Mouse (Mus musculus) intestine, embryonic 14.5 days (tissue): ENCODE measurements around the gene Tppp3. TPM values are rescaled to one million over a fixed set of nuclear protein-coding genes. Genes with fewer than 3 reads are reported as not detected.

Experiments used
- ATAC-seq: fragments of 200-750 bp; cut with Nextera tagmentation; replicated peaks from 2 replicates; pipeline ENCODE4 v1.8.0; 2017; ENCODE audit warnings: low read depth, moderate number of reproducible peaks, moderate TSS enrichment, moderate library complexity; ENCODE audit not compliant: low FRiP score, low TSS enrichment
- DNase-seq: peaks from one replicate; pipeline ENCODE4 v3.0.0-alpha.2; 2018; ENCODE audit warnings: low spot score
- H3K27ac ChIP-seq: fragments of 300-500 bp; sonication (generic); 2 replicates; pipeline ENCODE4 v1.5.1; 2014; ENCODE audit warnings: low read depth, mild to moderate bottlenecking, control low read depth
- H3K27me3 ChIP-seq: fragments of 300-500 bp; sonication (generic); replicated peaks from 2 replicates; pipeline ENCODE4 v1.6.1; 2014; ENCODE audit warnings: low read length, control low read depth; ENCODE audit not compliant: control insufficient read depth, insufficient read depth
- H3K36me3 ChIP-seq: fragments of 300-500 bp; sonication (generic); 2 replicates; pipeline ENCODE4 v1.6.1; 2014; ENCODE audit warnings: low read length, control low read depth; ENCODE audit not compliant: control insufficient read depth, insufficient read depth
- H3K4me1 ChIP-seq: fragments of 300-500 bp; sonication (generic); replicated peaks from 2 replicates; pipeline ENCODE4 v1.6.1; 2014; ENCODE audit warnings: low read length, control low read depth, mixed read lengths; ENCODE audit not compliant: control insufficient read depth, insufficient read depth
- H3K4me2 ChIP-seq: fragments of 300-500 bp; sonication (generic); 2 replicates; pipeline ENCODE4 v1.6.1; 2014; ENCODE audit warnings: low read length
- H3K4me3 ChIP-seq: fragments of 300-500 bp; sonication (generic); 2 replicates; pipeline ENCODE4 v1.5.1; 2014; ENCODE audit warnings: low read depth, low read length, control low read depth, mixed read lengths
- H3K9ac ChIP-seq: fragments of 300-500 bp; sonication (generic); 2 replicates; pipeline ENCODE4 v1.6.1; 2014; ENCODE audit warnings: mild to moderate bottlenecking, low read length
- H3K9me3 ChIP-seq: fragments of 300-500 bp; sonication (generic); 2 replicates; pipeline ENCODE4 v1.6.1; 2016; ENCODE audit warnings: low read length, control low read depth; ENCODE audit not compliant: control insufficient read depth
- WGBS: fragments of 180-500 bp; shearing (Covaris S2); extraction: QIAGEN DNeasy Blood & Tissue Kit; methylation state at CpG from one replicate; pipeline ENCODE4 v1.1.7; 2014; 5-methylcytosine and 5-hydroxymethylcytosine counted together
- polyA plus RNA-seq: library from polyadenylated mRNA; unstranded; fragments of >200 nt; fragmentation: Nextera tagmentation; extraction: Ambion mirVana; gene quantifications from 2 replicates; pipeline ENCODE4 v1.2.1, GENCODE M21; 2014

Gene Tppp3
- polyA plus RNA-seq, 1 experiment from 2014 or later = 36.2 TPM

DNA sequence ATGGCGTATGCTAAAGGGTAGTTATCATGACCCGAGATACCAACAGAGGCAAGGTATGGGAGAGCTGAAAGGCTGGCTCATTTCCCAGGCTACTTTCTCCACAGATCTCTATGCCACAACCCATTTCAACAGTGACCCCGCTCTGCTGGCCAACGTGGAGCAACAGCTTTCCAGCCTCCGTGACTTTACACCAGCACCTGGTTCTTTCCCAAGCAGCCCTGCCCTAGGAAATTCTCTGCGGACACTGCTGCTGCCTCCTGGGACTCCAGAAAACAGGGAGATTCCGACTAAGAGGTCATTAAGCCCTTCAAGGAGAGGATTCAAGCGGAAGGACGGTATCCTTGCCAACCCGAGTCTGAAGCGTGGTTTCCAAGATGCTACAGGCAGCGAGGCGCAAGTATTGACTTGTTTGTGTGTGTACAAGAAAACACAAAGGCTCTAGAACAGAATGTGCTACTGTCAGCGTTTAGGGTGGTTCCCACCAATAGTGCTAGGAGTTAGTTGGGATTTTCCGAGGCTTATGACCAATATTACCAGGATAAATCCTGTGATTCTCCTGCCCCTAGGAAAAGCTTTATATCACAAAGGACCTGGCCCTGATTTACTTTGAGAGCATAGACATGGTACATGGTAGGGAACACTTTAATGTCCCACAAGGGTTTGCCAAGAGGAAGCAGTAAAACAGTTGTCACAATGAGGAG, 19.3 kb downstream of the Tppp3 start:
- 61% methylated on average over 15 of the region's 15 CpGs for WGBS
- Histone ChIP-seq H3K4me3 (no peak overlapping the region), H3K27ac (no peak overlapping the region), H3K9me3 (no peaks in the 10 kb centered on the region), H3K4me1 (no peaks in the 10 kb centered on the region), H3K27me3 (no peaks in the 10 kb centered on the region), H3K4me2 (no peak overlapping the region), H3K36me3 (no peaks in the 10 kb centered on the region), H3K9ac (no peak overlapping the region)
- ATAC-seq = no peak
- no peak for DNase-seq

DNA sequence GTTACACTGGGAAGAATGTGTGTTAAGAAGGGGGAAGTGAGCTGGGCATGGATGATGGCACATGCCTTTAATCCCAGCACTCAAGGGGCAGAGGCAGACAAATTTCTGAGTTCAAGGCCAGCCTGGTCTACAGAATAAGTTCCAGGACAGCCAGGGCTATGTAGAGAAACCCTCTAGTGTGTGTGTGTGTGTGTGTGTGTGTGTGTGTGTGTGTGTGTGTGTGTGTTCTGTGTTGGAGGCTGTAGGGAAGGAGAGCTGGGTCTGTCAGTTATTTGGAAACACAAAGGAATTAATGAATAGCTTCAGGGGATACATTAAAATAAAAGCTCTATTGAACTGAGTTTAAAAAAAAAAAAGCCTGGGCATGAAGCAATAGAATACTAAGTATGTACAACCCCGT, 20.3 kb downstream of the Tppp3 start:
- Histone ChIP-seq H3K9ac (no peak overlapping the region), H3K4me2 (no peak overlapping the region), H3K4me3 (no peak overlapping the region), H3K27ac (no peak overlapping the region), H3K36me3 (no peaks in the 10 kb centered on the region), H3K9me3 (no peaks in the 10 kb centered on the region), H3K27me3 (no peaks in the 10 kb centered on the region), H3K4me1 (peaks cover 2% of the 10 kb centered on the region; the same call in 1 of the 2 replicates)
- no peak for DNase-seq
- no peak for ATAC-seq
- 81% methylated on average over 1 of the region's 1 CpGs for WGBS

DNA sequence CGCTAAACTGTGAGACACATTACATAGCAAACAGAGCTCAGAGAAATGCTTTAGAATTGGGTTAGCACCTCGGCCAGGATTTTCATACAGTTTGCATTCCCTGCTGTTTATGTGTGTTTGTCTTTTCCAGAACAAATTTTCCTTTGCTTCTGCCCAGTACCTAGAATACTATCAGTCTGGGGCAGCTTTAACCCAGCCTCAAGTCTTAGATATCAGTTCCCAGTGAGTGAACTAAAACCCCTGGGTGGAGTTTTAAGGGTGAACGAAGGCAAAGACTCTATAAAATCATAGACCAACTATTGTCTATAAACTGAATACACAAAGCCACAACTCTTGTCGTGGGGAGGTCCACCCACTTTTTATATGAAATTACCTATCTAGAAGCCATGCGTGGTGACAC, 22.7 kb downstream of the Tppp3 start:
- no peak overlapping the region for H3K4me2 ChIP-seq
- ATAC-seq (no peak), DNase-seq (no peak)
- no peaks in the 10 kb centered on the region for H3K27me3 ChIP-seq
- H3K4me3 ChIP-seq = no peak overlapping the region
- H3K36me3 ChIP-seq = no peaks in the 10 kb centered on the region
- no peak overlapping the region for H3K9ac ChIP-seq
- H3K4me1 ChIP-seq = peaks cover 8% of the 10 kb centered on the region; the same call in 1 of the 2 replicates
- H3K27ac ChIP-seq = no peak overlapping the region
- no peaks in the 10 kb centered on the region for H3K9me3 ChIP-seq
- 85% methylated on average over 5 of the region's 5 CpGs for WGBS

DNA sequence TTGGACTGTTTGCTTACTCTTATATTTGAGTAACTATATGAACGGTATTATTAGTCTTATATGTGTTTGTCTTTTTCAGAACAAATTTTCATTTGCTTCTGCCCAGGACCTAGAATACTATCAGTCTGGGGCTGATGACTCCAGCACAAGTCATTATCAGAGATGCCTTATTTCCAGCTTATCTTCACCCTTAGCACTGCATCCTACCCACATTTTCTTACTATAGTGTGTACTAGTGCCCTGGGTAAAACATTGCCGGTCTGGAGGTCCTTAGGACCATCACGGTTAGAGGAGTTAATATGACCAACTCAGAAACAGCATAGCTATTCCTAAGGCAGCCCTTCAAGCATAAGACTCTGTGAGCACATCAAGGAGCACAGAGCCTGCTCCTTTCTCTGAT, 23.1 kb downstream of the Tppp3 start:
- no peak for ATAC-seq
- no peak for DNase-seq
- Histone ChIP-seq H3K36me3 (no peaks in the 10 kb centered on the region), H3K9ac (no peak overlapping the region), H3K9me3 (no peaks in the 10 kb centered on the region), H3K4me2 (no peak overlapping the region), H3K27me3 (0 out of 2 replicates have a peak, but pooled peaks cover 2% of the 10 kb centered on the region), H3K4me3 (no peak overlapping the region), H3K27ac (no peak overlapping the region), H3K4me1 (peaks cover 8% of the 10 kb centered on the region; the same call in 1 of the 2 replicates)
- 90% methylated on average over 3 of the region's 3 CpGs for WGBS

DNA sequence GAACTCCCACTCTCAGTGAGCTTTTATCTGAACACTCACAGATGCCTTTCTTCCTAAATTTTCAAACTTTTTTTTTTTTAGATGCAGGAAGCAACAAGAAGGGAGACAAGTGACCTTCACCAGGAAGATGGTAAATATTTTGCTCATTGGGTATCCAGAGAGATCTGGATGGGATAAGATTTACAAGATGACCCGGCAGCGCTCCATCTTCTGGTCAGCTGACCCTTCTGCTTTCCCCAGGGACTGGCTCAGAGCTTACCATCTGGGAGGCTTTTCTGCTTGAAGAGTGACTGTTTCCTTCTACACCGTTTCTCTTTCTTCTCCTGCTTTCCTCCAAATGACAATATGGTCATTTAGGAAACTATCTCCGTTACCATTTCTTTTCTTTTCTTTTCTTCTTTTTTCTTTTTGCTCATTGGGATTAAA, 25.2 kb downstream of the Tppp3 start:
- H3K27me3 ChIP-seq = 0 out of 2 replicates have a peak, but pooled peaks cover 4% of the 10 kb centered on the region
- no peak overlapping the region for H3K27ac ChIP-seq
- H3K36me3 ChIP-seq = no peaks in the 10 kb centered on the region
- DNase-seq (no peak), ATAC-seq (no peak)
- H3K4me2 ChIP-seq = no peak overlapping the region
- no peaks in the 10 kb centered on the region for H3K9me3 ChIP-seq
- 23% methylated on average over 4 of the region's 4 CpGs for WGBS
- peaks cover 8% of the 10 kb centered on the region; the same call in 1 of the 2 replicates for H3K4me1 ChIP-seq
- no peak overlapping the region for H3K4me3 ChIP-seq
- no peak overlapping the region for H3K9ac ChIP-seq

DNA sequence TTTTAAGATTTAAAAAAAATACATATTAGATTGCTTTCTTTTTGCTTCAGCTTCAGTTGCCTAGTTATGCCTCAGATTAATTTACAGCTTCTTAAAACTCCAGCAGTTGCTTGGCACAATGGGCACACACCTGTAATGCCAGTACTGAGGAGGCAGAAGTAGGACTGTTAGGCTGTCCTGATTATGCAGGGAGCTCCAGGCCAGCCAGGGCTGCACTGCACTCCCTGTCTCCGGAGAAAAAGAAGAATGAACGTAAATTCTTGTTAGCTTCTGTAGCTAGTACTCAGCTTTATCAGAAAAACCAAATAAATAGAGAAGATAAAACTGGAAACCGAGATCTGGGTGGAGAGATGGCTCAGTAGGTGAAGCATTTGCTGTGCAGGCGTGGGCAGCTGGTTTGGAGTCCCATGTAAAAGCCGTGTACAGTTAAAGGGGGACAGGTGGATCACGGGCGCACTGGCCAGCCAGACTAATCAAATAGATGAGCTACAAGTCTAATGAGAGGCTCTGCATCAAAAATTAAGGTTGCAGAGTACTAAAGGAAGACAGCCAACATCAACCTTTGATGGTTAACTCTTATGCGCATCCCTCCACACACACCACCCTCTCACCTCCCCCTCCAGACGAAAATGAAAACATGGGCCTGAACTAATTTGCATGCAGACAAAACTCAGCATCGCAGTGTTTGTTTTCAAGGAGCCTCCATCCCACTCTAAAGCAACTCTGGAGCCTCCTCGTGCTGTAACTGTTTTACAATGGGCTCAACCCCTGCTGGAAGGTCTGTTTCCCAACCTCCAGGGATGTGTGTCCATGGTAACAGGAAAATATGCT, 25.8 kb downstream of the Tppp3 start:
- Histone ChIP-seq H3K4me3 (no peak overlapping the region), H3K4me2 (no peak overlapping the region), H3K27ac (no peak overlapping the region), H3K9ac (no peak overlapping the region), H3K27me3 (0 out of 2 replicates have a peak, but pooled peaks cover 4% of the 10 kb centered on the region), H3K9me3 (no peaks in the 10 kb centered on the region), H3K4me1 (peaks cover 8% of the 10 kb centered on the region; the same call in 1 of the 2 replicates), H3K36me3 (no peaks in the 10 kb centered on the region)
- WGBS = 32% methylated on average over 11 of the region's 11 CpGs
- ATAC-seq (no peak), DNase-seq (no peak)

DNA sequence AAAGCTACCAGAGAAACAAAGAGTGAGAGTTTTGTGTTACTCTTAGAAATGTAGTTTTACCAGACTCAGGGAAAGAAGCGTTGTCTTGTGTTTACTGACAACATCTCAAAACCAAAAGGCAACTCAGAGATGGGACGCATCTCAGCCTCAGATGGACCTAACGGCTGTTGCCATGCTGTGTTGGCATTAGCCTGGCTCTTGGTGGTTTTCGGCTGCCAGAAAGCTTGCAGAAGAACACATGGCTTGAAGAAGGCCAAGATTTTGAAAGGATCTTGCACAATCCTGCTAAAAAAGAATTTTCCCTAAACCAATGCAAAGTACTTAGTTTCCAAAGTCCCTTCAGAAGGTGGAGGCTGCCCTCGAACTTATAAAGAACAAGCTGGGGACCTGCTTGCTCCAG, 28.7 kb downstream of the Tppp3 start:
- 89% methylated on average over 5 of the region's 5 CpGs for WGBS
- 0 out of 2 replicates have a peak, but pooled peaks cover 4% of the 10 kb centered on the region for H3K27me3 ChIP-seq
- ATAC-seq (no peak), DNase-seq (no peak)
- H3K9me3 ChIP-seq = no peaks in the 10 kb centered on the region
- H3K4me2 ChIP-seq = no peak overlapping the region
- no peaks in the 10 kb centered on the region for H3K36me3 ChIP-seq
- no peak overlapping the region for H3K4me3 ChIP-seq
- no peak overlapping the region for H3K9ac ChIP-seq
- no peak overlapping the region for H3K27ac ChIP-seq
- peaks cover 8% of the 10 kb centered on the region; the same call in 1 of the 2 replicates for H3K4me1 ChIP-seq

DNA sequence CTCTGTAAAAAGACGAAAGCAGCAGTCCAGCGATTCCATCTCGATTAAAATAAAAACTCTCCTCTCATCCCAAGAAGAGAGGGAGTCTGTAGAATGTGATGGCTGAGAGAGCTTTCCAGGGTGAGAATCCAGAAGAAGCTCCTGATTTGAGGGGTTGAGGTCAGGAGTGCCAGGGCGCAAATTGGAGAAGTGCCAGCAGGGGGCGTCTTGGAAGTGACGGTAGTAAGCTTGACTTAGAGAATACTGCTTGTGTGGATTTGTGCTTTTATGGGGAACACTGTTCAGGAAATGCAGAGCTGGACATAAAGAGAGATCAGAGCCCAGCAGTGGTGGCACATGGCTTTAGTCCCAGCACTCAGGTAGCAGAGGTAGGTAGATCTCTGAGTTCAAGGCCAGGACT, 29.9 kb downstream of the Tppp3 start:
- peak; percentile 79 for DNase-seq
- WGBS = 10% methylated on average over 6 of the region's 6 CpGs
- H3K27me3 ChIP-seq = 0 out of 2 replicates have a peak, but pooled peaks cover 4% of the 10 kb centered on the region
- peaks cover 8% of the 10 kb centered on the region; the same call in 1 of the 2 replicates for H3K4me1 ChIP-seq
- no peak overlapping the region for H3K27ac ChIP-seq
- no peak overlapping the region for H3K9ac ChIP-seq
- no peak overlapping the region for H3K4me2 ChIP-seq
- H3K4me3 ChIP-seq = no peak overlapping the region
- H3K9me3 ChIP-seq = no peaks in the 10 kb centered on the region
- H3K36me3 ChIP-seq = no peaks in the 10 kb centered on the region
- ATAC-seq = no peak
